Mouse (Mus musculus): Measurements from ENCODE around the gene Vwa7.
A peak's percentile ranks its signal among the peaks of the same experiment; 100 is the strongest.

- 0 out of 2 replicates have a peak, but pooled peaks have one; percentile 6 for TF ChIP-seq POLR2A (IDR thresholded peaks at IDR 0.05; ENCODE audit: low read depth, low read length)
- no peak for TF ChIP-seq CTCF (IDR thresholded peaks at IDR 0.05; ENCODE audit: borderline replicate concordance, insufficient read depth, low read length)
Observed at GRCm38 (mm10) chr17:34996411-34997141, 19.8 kb upstream of the Vwa7 start.
